21 mouse cellular contexts compared by ENCODE assay signal in genomic region chr11:72997529-72998326, GRCm38 (mm10). TPM values are rescaled to one million over a fixed set of nuclear protein-coding genes. Genes with fewer than 3 reads are reported as not detected.
DNase-seq lines count a peak whose midpoint lies in the region; ATAC-seq and TF ChIP-seq lines count a peak whose summit lies in the region.
"Had no signal": no experiment of that assay in that cellular context is flagged by ENCODE, and none has a peak within 500 bp of the region (broad histone marks: within the 10 kb centered on the region; RNA-seq: fewer than 3 reads in every experiment).

No protein-coding gene starts in this region.

- H3K4me2 ChIP-seq in heart, embryonic 14.5 days (ENCODE audit: low read length): no peak overlapping the region
- H3K4me2 ChIP-seq in myocyte (ENCODE audit: low read depth): no peak overlapping the region
- no peak overlapping the region for H3K4me2 ChIP-seq in stomach, postnatal 0 days (replicated peaks; ENCODE audit: low read depth)
- H3K4me2 ChIP-seq: hindbrain, embryonic 12.5 days; limb, embryonic 15.5 days had no signal

- no peak overlapping the region for H3K4me3 ChIP-seq in heart, embryonic 14.5 days (ENCODE audit: control insufficient read depth in 1 of 2, insufficient read depth in 1 of 2, low read depth in 1 of 2, low read length in 2 of 2)
- H3K4me3 ChIP-seq in megakaryocyte, embryonic 14.5 days (replicated peaks): peak overlapping the region; percentile 93
- no peak overlapping the region for H3K4me3 ChIP-seq in myocyte
- no peak overlapping the region for H3K4me3 ChIP-seq in stomach, postnatal 0 days (ENCODE audit: low read depth, low read length)
- H3K4me3 ChIP-seq: heart, embryonic 10.5 days; hindbrain, embryonic 12.5 days; limb, embryonic 15.5 days had no signal

- TF ChIP-seq EP300 in stomach, postnatal 0 days (optimal IDR thresholded peaks at IDR 0.05): no peak

- H3K27ac ChIP-seq in heart, embryonic 14.5 days (replicated peaks in 1 of 2; ENCODE audit: control insufficient read depth in 1 of 2, insufficient read depth in 1 of 2, low read depth in 2 of 2, low read length in 2 of 2): no peak overlapping the region
- H3K27ac ChIP-seq in stomach, postnatal 0 days (replicated peaks): no peak overlapping the region
- H3K27ac ChIP-seq: hindbrain, embryonic 12.5 days; limb, embryonic 15.5 days had no signal

- DNase-seq in heart, adult 11 months: no peak
- no peak for DNase-seq in cerebellum, postnatal 25 days
- no peak for DNase-seq in stomach, postnatal 0 days (ENCODE audit: low spot score)
- DNase-seq: adrenal gland, postnatal 36 days; cerebellum, adult 18-20 months; gastrocnemius, postnatal 36 days; heart, postnatal 10 days; layer of hippocampus, postnatal 36 days; lung, adult 2 months; lung, postnatal 4 days; midbrain, embryonic 14.5 days; right cerebral cortex, postnatal 25 days had no signal

- H3K9me3 ChIP-seq in heart, embryonic 14.5 days (ENCODE audit: control insufficient read depth, low read length): no peaks in the 10 kb centered on the region
- no peaks in the 10 kb centered on the region for H3K9me3 ChIP-seq in megakaryocyte, embryonic 14.5 days
- H3K9me3 ChIP-seq in stomach, postnatal 0 days (ENCODE audit: control insufficient read depth, low read length): no peaks in the 10 kb centered on the region
- H3K9me3 ChIP-seq: heart, embryonic 10.5 days; hindbrain, embryonic 12.5 days; limb, embryonic 15.5 days had no signal

- 0 out of 2 replicates have a peak, but pooled peaks have one; percentile 19 for ATAC-seq in heart, embryonic 14.5 days (ENCODE audit: insufficient number of reproducible peaks, insufficient read depth, low FRiP score, low read depth)
- ATAC-seq in megakaryocyte, adult 5-6 weeks (ENCODE audit: poor library complexity, severe bottlenecking): no peak
- ATAC-seq in common myeloid progenitor, adult 5-6 weeks (replicated peaks; ENCODE audit: low read depth, poor library complexity, severe bottlenecking): peak; percentile 26
- no peak for ATAC-seq in stomach, postnatal 0 days (ENCODE audit: low FRiP score, low TSS enrichment)
- ATAC-seq: forebrain, embryonic 16.5 days had no signal

- H3ac ChIP-seq in myocyte (ENCODE audit: control insufficient read depth, insufficient read length): no peak overlapping the region

- no peak for TF ChIP-seq POLR2A in myocyte (IDR thresholded peaks at IDR 0.05; ENCODE audit: insufficient read length, low read depth)

- H3K27me3 ChIP-seq in heart, embryonic 14.5 days (ENCODE audit: control insufficient read depth, insufficient read depth, low read length): no peaks in the 10 kb centered on the region
- H3K27me3 ChIP-seq in megakaryocyte, embryonic 14.5 days (replicated peaks): no peaks in the 10 kb centered on the region
- H3K27me3 ChIP-seq in myocyte (ENCODE audit: control insufficient read depth, insufficient read depth, insufficient read length): no peaks in the 10 kb centered on the region
- H3K27me3 ChIP-seq in stomach, postnatal 0 days (ENCODE audit: control insufficient read depth, insufficient read depth, low read length): no peaks in the 10 kb centered on the region
- H3K27me3 ChIP-seq: hindbrain, embryonic 12.5 days; limb, embryonic 15.5 days had no signal

- H3K36me3 ChIP-seq in heart, embryonic 14.5 days (ENCODE audit: control insufficient read depth, insufficient read depth, low read length): no peaks in the 10 kb centered on the region
- H3K36me3 ChIP-seq in megakaryocyte, embryonic 14.5 days (replicated peaks; ENCODE audit: low read length): peaks cover 66% of the 10 kb centered on the region
- H3K36me3 ChIP-seq in myocyte (ENCODE audit: control insufficient read depth, insufficient read depth): no peaks in the 10 kb centered on the region
- H3K36me3 ChIP-seq in stomach, postnatal 0 days (ENCODE audit: control insufficient read depth, insufficient read depth, low read length): no peaks in the 10 kb centered on the region
- H3K36me3 ChIP-seq: heart, embryonic 10.5 days; hindbrain, embryonic 12.5 days; limb, embryonic 15.5 days had no signal

- no peaks in the 10 kb centered on the region for H3K79me2 ChIP-seq in myocyte (ENCODE audit: control insufficient read depth, insufficient read depth)

- WGBS in heart, embryonic 14.5 days: 49% methylated on average over 13 of the region's 13 CpGs
- 63% methylated on average over 13 of the region's 13 CpGs for WGBS in stomach, postnatal 0 days

- no peak overlapping the region for H3K9ac ChIP-seq in heart, embryonic 14.5 days (ENCODE audit: low read length)
- H3K9ac ChIP-seq in stomach, postnatal 0 days (ENCODE audit: low read length): no peak overlapping the region
- H3K9ac ChIP-seq: hindbrain, embryonic 12.5 days; limb, embryonic 15.5 days had no signal

- H3K4me1 ChIP-seq in heart, embryonic 14.5 days (ENCODE audit: control insufficient read depth in 2 of 2, insufficient read depth in 2 of 2, low read length in 2 of 2): peaks cover 22 to 25% of the 10 kb centered on the region in 2 experiments
- H3K4me1 ChIP-seq in megakaryocyte, embryonic 14.5 days: peaks cover 97% of the 10 kb centered on the region
- H3K4me1 ChIP-seq in stomach, postnatal 0 days (replicated peaks; ENCODE audit: control insufficient read depth, insufficient read depth): no peaks in the 10 kb centered on the region
- H3K4me1 ChIP-seq: hindbrain, embryonic 12.5 days had no signal

- no peak for TF ChIP-seq CTCF in stomach, postnatal 0 days (IDR thresholded peaks at IDR 0.05; ENCODE audit: low read depth)

TF ChIP-seq in myocyte, 11 proteins besides CTCF, POLR2A, EP300 and RAD21:
- no peak for TF ChIP-seq TCF12 (IDR thresholded peaks at IDR 0.05; ENCODE audit: insufficient read depth, poor library complexity, severe bottlenecking)
- TF ChIP-seq TCF3 (IDR thresholded peaks at IDR 0.05; ENCODE audit: insufficient read length, low read depth): no peak
- peak in 2 of 3 experiments; percentile 33 to 61 for TF ChIP-seq MYOD1 (IDR thresholded peaks at IDR 0.05; ENCODE audit: control insufficient read depth in 1 of 3, insufficient read length in 2 of 3, low read depth in 2 of 3)
- TF ChIP-seq SRF (IDR thresholded peaks at IDR 0.05; ENCODE audit: control insufficient read depth, insufficient read length, low read depth): no peak
- peak in 2 of 3 experiments; percentile 54 to 77 for TF ChIP-seq MYOG (IDR thresholded peaks at IDR 0.05; ENCODE audit: control insufficient read depth in 1 of 3, insufficient read depth in 1 of 3, insufficient read length in 2 of 3, low read depth in 2 of 3)
- no peak for TF ChIP-seq REST (IDR thresholded peaks at IDR 0.05; ENCODE audit: insufficient read depth, insufficient read length)

RNA-seq across cellular contexts. Expression of gene P2rx1, which starts 1.2 kb away (rescaled TPM):
- polyA plus RNA-seq in heart, embryonic 14.5 days (2014; fragmentation: Nextera tagmentation; extraction: Ambion mirVana): 1.4 and 1.5 TPM in 2 replicates
- 400 TPM in 2 replicates for polyA plus RNA-seq in megakaryocyte, embryonic 14.5 days (2012; ENCODE audit: insufficient read depth, low replicate concordance)
- 15.8 and 16.4 TPM in 2 replicates for total RNA-seq in megakaryocyte, adult 5-6 weeks (2015)
- total RNA-seq in megakaryocyte, adult 5-6 weeks (2017): 9.8 and 10.4 TPM in 2 replicates
- 9.4 and 14.6 TPM in 2 replicates for total RNA-seq in common myeloid progenitor, adult 5-6 weeks (2017)
- polyA plus RNA-seq in myocyte (2012; fragmentation: generic; extraction: Trizol): 0.24 TPM
- polyA plus RNA-seq in stomach, postnatal 0 days (2015; fragmentation: Nextera tagmentation; extraction: Ambion mirVana): 0.97 and 0.98 TPM in 2 replicates

RNA-seq across cellular contexts. Expression of gene Camkk1, which starts 21.1 kb away (rescaled TPM):
- polyA plus RNA-seq in heart, embryonic 14.5 days (2014; fragmentation: Nextera tagmentation; extraction: Ambion mirVana): 0.81 and 1.2 TPM in 2 replicates
- 6.5 and 19.1 TPM in 2 replicates for polyA plus RNA-seq in megakaryocyte, embryonic 14.5 days (2012; ENCODE audit: insufficient read depth, low replicate concordance)
- total RNA-seq in megakaryocyte, adult 5-6 weeks (2015): 0.23 and 0.51 TPM in 2 replicates
- total RNA-seq in megakaryocyte, adult 5-6 weeks (2017): 0.94 and 1.2 TPM in 2 replicates
- total RNA-seq in common myeloid progenitor, adult 5-6 weeks (2017): 1.6 and 1.8 TPM in 2 replicates
- polyA plus RNA-seq in myocyte (2012; fragmentation: generic; extraction: Trizol): 3.3 TPM
- 6.7 and 7.1 TPM in 2 replicates for polyA plus RNA-seq in stomach, postnatal 0 days (2015; fragmentation: Nextera tagmentation; extraction: Ambion mirVana)

RNA-seq across cellular contexts. Expression of gene Atp2a3, which starts 36.8 kb away (rescaled TPM):
- 2.6 and 2.9 TPM in 2 replicates for polyA plus RNA-seq in heart, embryonic 14.5 days (2014; fragmentation: Nextera tagmentation; extraction: Ambion mirVana)
- 354 and 444 TPM in 2 replicates for polyA plus RNA-seq in megakaryocyte, embryonic 14.5 days (2012; ENCODE audit: insufficient read depth, low replicate concordance)
- total RNA-seq in megakaryocyte, adult 5-6 weeks (2015): 83.5 and 92.8 TPM in 2 replicates
- total RNA-seq in megakaryocyte, adult 5-6 weeks (2017): 79.8 and 123 TPM in 2 replicates
- total RNA-seq in common myeloid progenitor, adult 5-6 weeks (2017): 42.5 and 60.0 TPM in 2 replicates
- 26.1 TPM for polyA plus RNA-seq in myocyte (2012; fragmentation: generic; extraction: Trizol)
- 19.6 and 21.9 TPM in 2 replicates for polyA plus RNA-seq in stomach, postnatal 0 days (2015; fragmentation: Nextera tagmentation; extraction: Ambion mirVana)

RNA-seq across cellular contexts. Expression of gene Ncbp3, which starts 49.9 kb away (rescaled TPM):
- polyA plus RNA-seq in heart, embryonic 14.5 days (2014; fragmentation: Nextera tagmentation; extraction: Ambion mirVana): 9.5 and 10.3 TPM in 2 replicates
- 1.7 TPM in 1 of 2 replicates, not detected in the other for polyA plus RNA-seq in megakaryocyte, embryonic 14.5 days (2012; ENCODE audit: insufficient read depth, low replicate concordance)
- 8.1 and 8.9 TPM in 2 replicates for total RNA-seq in megakaryocyte, adult 5-6 weeks (2015)
- 11.4 and 12.3 TPM in 2 replicates for total RNA-seq in megakaryocyte, adult 5-6 weeks (2017)
- total RNA-seq in common myeloid progenitor, adult 5-6 weeks (2017): 12.4 and 15.4 TPM in 2 replicates
- 3.5 TPM for polyA plus RNA-seq in myocyte (2012; fragmentation: generic; extraction: Trizol)
- 4.9 TPM in 2 replicates for polyA plus RNA-seq in stomach, postnatal 0 days (2015; fragmentation: Nextera tagmentation; extraction: Ambion mirVana)

Comparison
In these comparisons a context has a peak if more than half of its experiments do, and no peak if none do; other contexts are left out.
1. ATAC-seq: peak in heart, embryonic 14.5 days (single experiment) and common myeloid progenitor, adult 5-6 weeks (single experiment); none in megakaryocyte, adult 5-6 weeks (single experiment) and stomach, postnatal 0 days (single experiment).
2. RNA of gene P2rx1, which starts 1.2 kb away (polyA plus RNA-seq): 400 TPM in megakaryocyte, embryonic 14.5 days; 1.4 to 1.5 TPM in heart, embryonic 14.5 days, 0.97 to 0.98 TPM in stomach, postnatal 0 days and 0.24 TPM in myocyte (single experiment); every median in the first group is over 100 times any median in the second.
3. RNA of gene Atp2a3, which starts 36.8 kb away (polyA plus RNA-seq): 354 to 444 TPM in megakaryocyte, embryonic 14.5 days; 26.1 TPM in myocyte (single experiment), 19.6 to 21.9 TPM in stomach, postnatal 0 days and 2.6 to 2.9 TPM in heart, embryonic 14.5 days; every median in the first group is over 10 times any median in the second.